Mouse (Mus musculus) heart, postnatal 36 days (tissue): Measurements from ENCODE around the gene Dimt1. TPM values are rescaled to one million over a fixed set of nuclear protein-coding genes. Genes with fewer than 3 reads are reported as not detected.
"Not testable (repeated sequence)": the region's sequence is repeated elsewhere in the genome, so short reads cannot be mapped to it uniquely, and the experiment has no call there.

ENCODE experiments used
- DNase-seq, 2 experiments: peaks; one replicate each; pipeline ENCODE4 v3.0.0; 2021 to 2022
- intact Hi-C: fragments of 180-260 bp; cut with DNase I; formaldehyde crosslinking; loops from one replicate; pipeline ENCODE4 v1.15.1; 2025
- total RNA-seq, 2 experiments: library from RNA; stranded (reverse); gene quantifications; 2 replicates each; pipeline ENCODE4 v1.2.3; 2021

Gene Dimt1
- total RNA-seq, 2 experiments from 2014 or later: 7.1 to 9.1 TPM

DNA sequence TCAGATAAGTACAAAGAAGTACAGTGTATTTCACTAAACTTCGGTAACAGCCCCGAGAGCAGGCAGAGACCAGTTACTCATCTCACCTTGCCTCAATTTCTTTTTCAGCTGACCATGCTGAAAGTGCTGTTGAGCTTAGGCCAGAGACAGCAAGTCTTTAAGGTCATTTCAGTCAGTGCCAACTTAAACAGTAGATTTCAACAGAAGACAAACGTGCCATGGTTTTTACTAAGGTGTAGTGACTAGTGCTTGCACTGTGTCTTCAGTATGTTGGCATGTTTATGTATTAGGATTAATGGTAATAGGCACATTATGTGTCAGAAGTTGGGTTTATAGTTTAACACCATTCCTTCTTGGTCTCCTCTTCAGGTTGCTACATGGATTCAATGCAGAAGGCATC lies 11.4 kb downstream of the Dimt1 start:
- intact Hi-C loops: no loop called here
- no peak for DNase-seq

DNA sequence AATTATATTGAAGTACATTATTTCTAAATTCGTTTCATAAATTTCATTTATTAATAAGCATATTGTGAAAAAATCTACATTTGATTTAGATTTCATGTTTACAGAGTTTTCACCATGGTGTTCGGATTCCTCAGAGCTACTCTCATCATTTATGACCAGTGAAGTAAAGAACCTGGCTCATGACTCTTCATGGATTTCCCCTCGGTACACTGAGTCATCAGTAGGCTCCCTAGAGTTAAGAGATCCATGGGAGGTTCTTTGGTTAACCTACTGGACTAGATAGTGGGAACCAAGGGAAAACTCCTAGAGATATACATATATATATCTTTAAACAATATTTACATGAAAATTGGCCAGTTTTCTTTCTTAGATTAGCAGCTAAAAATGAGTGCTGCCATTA lies 13.6 kb downstream of the Dimt1 start:
- intact Hi-C loops: no loop called here
- no peak for DNase-seq

DNA sequence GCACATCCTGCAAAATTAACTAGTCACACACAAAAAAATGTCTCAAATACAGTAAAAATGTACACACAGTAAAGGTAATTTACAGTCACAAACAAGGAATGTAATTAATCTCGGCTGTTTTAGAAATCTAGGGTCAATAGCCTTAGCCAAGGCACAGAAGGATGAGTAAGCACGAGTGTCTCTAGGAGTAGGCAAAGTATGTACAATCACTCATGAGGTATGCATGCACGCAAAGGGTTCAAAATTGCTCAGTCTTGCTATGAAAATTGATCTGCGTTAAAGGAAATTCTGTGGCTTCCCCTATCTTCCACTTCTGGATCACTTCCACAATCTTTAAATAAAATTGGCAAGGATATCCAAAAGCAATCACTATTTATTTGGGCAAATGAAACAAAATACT lies 14.6 kb downstream of the Dimt1 start:
- intact Hi-C loops: no loop called here
- DNase-seq: no peak

DNA sequence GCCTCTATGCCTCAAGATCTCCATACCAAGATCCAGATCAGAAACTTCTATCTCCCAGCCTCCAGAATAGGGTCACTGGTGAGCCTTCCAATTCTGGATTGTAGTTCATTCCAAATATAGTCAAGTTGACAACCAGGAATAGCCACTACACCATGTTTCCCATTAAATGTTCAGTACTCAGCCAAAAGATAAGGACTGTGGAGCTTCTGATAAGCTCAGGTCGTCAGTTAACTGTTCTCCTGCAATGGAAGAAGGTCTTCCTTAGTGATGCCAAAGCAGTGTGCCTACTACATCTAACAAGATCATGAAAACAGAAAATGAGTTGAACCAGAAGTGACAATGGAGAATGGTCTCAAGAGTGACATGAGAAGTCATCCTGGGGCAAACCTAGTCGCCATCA lies 50.0 kb downstream of the Dimt1 start:
- intact Hi-C loops: no loop called here
- DNase-seq: no peak

DNA sequence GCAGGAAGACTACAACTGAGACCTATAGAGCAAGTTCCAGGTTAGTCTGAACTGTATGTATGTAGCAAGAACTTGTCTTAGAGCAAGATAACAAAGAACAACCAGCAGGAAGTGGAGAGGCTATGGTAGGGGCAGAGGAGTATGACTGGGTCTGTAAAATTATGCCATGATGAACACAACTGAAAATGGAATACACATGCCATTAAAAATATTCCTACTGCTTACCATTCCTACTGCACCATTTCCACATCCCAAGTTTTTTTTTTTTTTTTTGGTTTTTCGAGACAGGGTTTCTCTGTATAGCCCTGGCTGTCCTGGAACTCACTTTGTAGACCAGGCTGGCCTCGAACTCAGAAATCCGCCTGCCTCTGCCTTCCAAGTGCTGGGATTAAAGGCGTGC lies 50.6 kb downstream of the Dimt1 start:
- intact Hi-C loops, DNase-seq: not testable (repeated sequence)

DNA sequence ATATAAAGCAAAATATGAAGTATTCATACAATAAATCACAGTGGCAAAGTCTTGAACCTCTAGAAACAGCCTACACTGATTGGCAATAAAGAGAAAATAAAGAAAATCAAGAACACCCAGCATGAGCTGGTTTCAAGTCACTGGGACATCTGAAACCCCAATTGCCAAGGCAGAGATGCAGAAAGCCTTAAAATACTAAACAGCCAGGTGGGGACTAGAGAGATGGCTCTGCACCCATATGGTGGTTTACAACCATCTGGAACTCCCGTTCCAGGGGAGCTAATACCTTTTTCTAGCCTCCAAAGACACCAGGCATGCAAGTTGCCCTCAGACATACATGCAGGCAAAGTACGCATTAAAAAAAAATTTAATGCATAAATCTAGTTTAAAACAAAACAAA lies 51.1 kb downstream of the Dimt1 start:
- intact Hi-C loops: no loop called here
- no peak for DNase-seq

DNA sequence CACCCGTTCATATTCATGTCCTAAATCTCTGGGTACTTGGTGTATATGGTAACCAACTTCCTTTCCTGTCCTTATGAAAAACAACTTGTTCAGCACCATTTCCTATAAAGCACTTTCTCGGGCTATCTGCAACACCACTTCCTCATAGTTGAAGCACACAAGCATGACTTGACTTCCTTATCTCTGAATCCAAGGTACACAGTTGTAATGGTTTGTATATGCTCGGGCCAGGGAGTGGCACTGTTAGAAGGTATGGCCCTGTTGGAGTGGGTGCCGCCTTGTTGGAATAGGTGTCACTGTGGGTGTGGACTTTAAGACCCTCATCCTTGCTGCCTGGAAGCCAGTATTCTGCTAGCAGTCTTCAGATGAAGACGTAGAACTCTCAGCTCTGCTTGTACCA lies 51.7 kb downstream of the Dimt1 start:
- no peak for DNase-seq
- intact Hi-C loops: no loop called here

DNA sequence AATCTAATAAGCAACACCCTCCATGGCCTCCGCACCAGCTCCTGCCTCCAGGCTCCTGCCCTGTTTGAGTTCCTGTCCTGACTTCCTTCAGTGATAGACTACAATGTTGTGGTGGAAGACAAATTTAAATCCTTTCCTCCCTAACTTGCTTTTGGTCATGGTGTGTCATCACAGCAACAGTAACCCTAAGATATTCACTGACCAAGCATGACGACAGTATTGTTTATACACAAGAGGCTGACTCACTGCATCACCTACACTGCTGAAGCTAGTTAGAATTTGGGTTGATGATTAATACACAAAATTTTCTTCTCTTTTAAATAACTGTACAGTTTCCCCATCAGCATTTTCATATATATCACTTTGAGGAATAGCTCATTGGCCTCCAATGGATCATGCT lies 56.3 kb downstream of the Dimt1 start:
- DNase-seq: no peak
- intact Hi-C loops: no loop called here

DNA sequence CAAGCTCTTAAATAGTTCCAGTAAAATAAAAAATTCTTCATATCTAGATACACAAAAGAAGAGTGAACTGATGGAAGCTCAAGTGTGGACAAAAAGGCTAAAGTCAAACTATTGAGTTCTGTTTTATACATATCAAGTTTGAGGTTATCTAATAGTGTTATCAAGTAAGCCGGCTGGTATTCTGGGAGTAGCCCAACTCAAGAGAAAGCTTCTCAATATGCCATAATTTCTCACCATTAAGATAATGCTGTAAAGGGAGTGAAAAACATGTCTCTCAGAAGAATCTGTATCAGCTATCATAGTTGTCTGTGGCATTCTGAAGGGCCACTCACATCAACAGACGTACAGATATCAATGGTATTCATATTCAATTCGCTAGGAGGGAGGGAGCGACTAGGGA lies 61.2 kb downstream of the Dimt1 start:
- intact Hi-C loops: no loop called here
- no peak for DNase-seq

Other genes with a start within 250 kb of the Dimt1 start
- 10 to 100 TPM; 20.7 to 26.8 TPM for gene Ipo11, start 10.2 kb upstream of the Dimt1 start, total RNA-seq
- gene Kif2a, start 75.0 kb downstream of the Dimt1 start, total RNA-seq: 10 to 100 TPM; 33.2 to 35.4 TPM